Comparison of ENCODE assay signal across 8 mouse cellular contexts in the genomic region with DNA sequence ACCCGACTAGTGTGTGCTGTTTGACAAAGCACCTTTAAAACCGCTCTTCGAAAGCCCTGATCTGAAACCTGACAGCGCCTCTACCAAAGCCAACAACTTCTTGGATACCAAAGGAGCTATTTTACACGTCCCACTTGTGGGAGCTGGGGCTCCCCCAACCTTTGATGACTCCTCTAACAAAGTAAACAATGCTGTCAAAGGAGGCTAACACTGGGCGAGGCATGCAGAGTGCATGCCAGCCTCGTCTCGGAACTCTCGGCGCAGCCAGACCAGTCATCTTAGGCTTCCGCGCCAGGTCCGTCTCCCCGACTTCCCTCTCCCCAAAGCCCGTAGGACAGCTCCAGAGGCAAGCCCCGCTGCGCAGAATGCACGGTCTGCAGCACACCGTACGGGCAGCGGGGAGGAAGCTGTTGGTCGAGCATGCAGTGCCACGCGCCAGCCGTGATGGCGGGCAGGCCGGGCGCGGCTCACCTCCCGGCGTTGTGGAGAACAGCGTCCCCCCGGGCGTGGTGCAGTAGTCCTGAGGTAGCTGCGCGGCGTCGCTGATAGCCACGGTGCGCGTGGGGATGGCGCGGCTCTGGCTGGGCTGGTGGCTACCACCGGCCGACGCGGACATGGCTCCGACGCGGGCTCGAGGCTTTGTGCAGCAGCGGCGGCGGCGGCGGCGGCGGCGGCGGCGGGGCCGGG. TPM values are rescaled to one million over a fixed set of nuclear protein-coding genes. Genes with fewer than 3 reads are reported as not detected.
A peak's percentile ranks its signal among the peaks of the same experiment; 100 is the strongest.
DNase-seq lines count a peak whose midpoint lies in the region; ATAC-seq and TF ChIP-seq lines count a peak whose summit lies in the region.

No protein-coding gene starts in this region.

- WGBS in bone marrow, adult 2 months, result under 1% methylated on average over 54 of the region's 62 CpGs
- 1% methylated on average over 53 of the region's 62 CpGs for WGBS in heart, postnatal 0 days
- under 1% methylated on average over 52 of the region's 62 CpGs for WGBS in neural tube, embryonic 13.5 days

- no peak for TF ChIP-seq EP300 in heart, postnatal 0 days (IDR thresholded peaks at IDR 0.05; ENCODE audit: low read depth)

- ATAC-seq in CD4-positive, CD25-positive, alpha-beta regulatory T cell, adult 4 months, result peak; percentile 7
- peak; percentile 65 for ATAC-seq in erythroid progenitor cell, adult 5-6 weeks (replicated peaks; ENCODE audit: low FRiP score, poor library complexity, severe bottlenecking)
- peak; percentile 40 for ATAC-seq in heart, postnatal 0 days (ENCODE audit: insufficient read depth, low read depth)
- peak; percentile 74 for ATAC-seq in neural tube, embryonic 13.5 days (ENCODE audit: low read depth)

- TF ChIP-seq CTCF in bone marrow, adult 2 months (IDR thresholded peaks at IDR 0.05; ENCODE audit: control insufficient read depth, insufficient read depth, low read length), result no peak
- no peak for TF ChIP-seq CTCF in heart, postnatal 0 days (IDR thresholded peaks at IDR 0.05; ENCODE audit: low read depth)

- H3K4me1 ChIP-seq in bone marrow, adult 2 months (ENCODE audit: control insufficient read depth, insufficient read depth, low read length), result peaks cover 4% of the 10 kb centered on the region; the same call in 1 of the 2 replicates
- peaks cover 17% of the 10 kb centered on the region; the same call in 1 of the 2 replicates for H3K4me1 ChIP-seq in heart, postnatal 0 days (ENCODE audit: control insufficient read depth, insufficient read depth)
- peaks cover 48% of the 10 kb centered on the region for H3K4me1 ChIP-seq in neural tube, embryonic 13.5 days (replicated peaks)

- no peak for DNase-seq in heart, postnatal 0 days (ENCODE audit: low spot score)
- DNase-seq in kidney, postnatal 25 days, result peak; percentile 44 to 64
- peak; percentile 57 to 63 for DNase-seq in lung, adult 18-20 months
- DNase-seq in testis, postnatal 10 days (ENCODE audit: low spot score), result peak; percentile 67

- H3K27me3 ChIP-seq in heart, postnatal 0 days (ENCODE audit: control insufficient read depth, insufficient read depth, low read length), result no peaks in the 10 kb centered on the region
- H3K27me3 ChIP-seq in neural tube, embryonic 13.5 days, result no peaks in the 10 kb centered on the region

- peak overlapping the region; percentile 90 for H3K4me2 ChIP-seq in heart, postnatal 0 days (ENCODE audit: low read depth, low read length)
- peak overlapping the region; percentile 96 for H3K4me2 ChIP-seq in neural tube, embryonic 13.5 days

- H3K36me3 ChIP-seq in heart, postnatal 0 days (replicated peaks; ENCODE audit: control insufficient read depth, insufficient read depth, low read length), result no peaks in the 10 kb centered on the region
- H3K36me3 ChIP-seq in neural tube, embryonic 13.5 days, result no peaks in the 10 kb centered on the region

- peak overlapping the region; percentile 92 for H3K27ac ChIP-seq in bone marrow, adult 2 months (ENCODE audit: control insufficient read depth, insufficient read depth, low read depth, low read length, poor library complexity)
- peak overlapping the region; percentile 84 for H3K27ac ChIP-seq in heart, postnatal 0 days (ENCODE audit: low read depth)
- peak overlapping the region; percentile 88 for H3K27ac ChIP-seq in neural tube, embryonic 13.5 days (replicated peaks)

- H3K4me3 ChIP-seq in bone marrow, adult 2 months (replicated peaks; ENCODE audit: control insufficient read depth, low read depth, low read length), result peak overlapping the region; percentile 99
- H3K4me3 ChIP-seq in heart, postnatal 0 days (ENCODE audit: low read depth, low read length), result peak overlapping the region; percentile 97
- peak overlapping the region; percentile 93 for H3K4me3 ChIP-seq in neural tube, embryonic 13.5 days

- no peaks in the 10 kb centered on the region for H3K9me3 ChIP-seq in heart, postnatal 0 days (replicated peaks; ENCODE audit: control insufficient read depth, low read length)
- 0 out of 2 replicates have a peak, but pooled peaks cover 3% of the 10 kb centered on the region for H3K9me3 ChIP-seq in neural tube, embryonic 13.5 days

- H3K9ac ChIP-seq in heart, postnatal 0 days (replicated peaks; ENCODE audit: low read depth, low read length), result peak overlapping the region; percentile 84
- peak overlapping the region; percentile 97 for H3K9ac ChIP-seq in neural tube, embryonic 13.5 days

- peak; percentile 29; the same call in 1 of the 2 replicates for TF ChIP-seq POLR2A in bone marrow, adult 2 months (IDR thresholded peaks at IDR 0.05; ENCODE audit: borderline replicate concordance, control insufficient read depth, low read depth, low read length)

RNA-seq across cellular contexts. Expression of a gene that starts 0.4 kb away (rescaled TPM):
- polyA plus RNA-seq in CD4-positive, CD25-positive, alpha-beta regulatory T cell, adult 4 months (2017; shearing (Covaris generic)), result 10 to 100 TPM; 26.8 to 33.6 TPM
- polyA plus RNA-seq in bone marrow, adult 2 months (2011; ENCODE audit: insufficient read depth, insufficient read length, low replicate concordance, missing spikeins), result 25.6 and 39.8 TPM in 2 replicates
- total RNA-seq in erythroid progenitor cell, adult 5-6 weeks (2015; ENCODE audit: low replicate concordance), result 69.2 and 88.4 TPM in 2 replicates
- total RNA-seq in erythroid progenitor cell, adult 5-6 weeks (2017; ENCODE audit: low replicate concordance), result 9.1 and 9.5 TPM in 2 replicates
- total RNA-seq in heart, postnatal 0 days (2014; rRNA removed; ENCODE audit: low replicate concordance), result 14.7 and 24.4 TPM in 2 replicates
- 38.7 and 40.0 TPM in 2 replicates for polyA plus RNA-seq in heart, postnatal 0 days (2015; fragmentation: Nextera tagmentation; extraction: Ambion mirVana)
- polyA plus RNA-seq in neural tube, embryonic 13.5 days (2015; fragmentation: Nextera tagmentation; extraction: Ambion mirVana), result 50.3 and 61.8 TPM in 2 replicates

RNA-seq across cellular contexts. Expression of a gene that starts 23.5 kb away (rescaled TPM):
- 1 to 10 TPM; 5.8 to 9.1 TPM for polyA plus RNA-seq in CD4-positive, CD25-positive, alpha-beta regulatory T cell, adult 4 months (2017; shearing (Covaris generic))
- 4.5 and 7.2 TPM in 2 replicates for polyA plus RNA-seq in bone marrow, adult 2 months (2011; ENCODE audit: insufficient read depth, insufficient read length, low replicate concordance, missing spikeins)
- 2.2 and 5.4 TPM in 2 replicates for total RNA-seq in erythroid progenitor cell, adult 5-6 weeks (2015; ENCODE audit: low replicate concordance)
- 2.5 and 2.6 TPM in 2 replicates for total RNA-seq in erythroid progenitor cell, adult 5-6 weeks (2017; ENCODE audit: low replicate concordance)
- total RNA-seq in heart, postnatal 0 days (2014; rRNA removed; ENCODE audit: low replicate concordance), result 13.9 and 15.2 TPM in 2 replicates
- polyA plus RNA-seq in heart, postnatal 0 days (2015; fragmentation: Nextera tagmentation; extraction: Ambion mirVana), result 12.9 and 13.9 TPM in 2 replicates
- polyA plus RNA-seq in neural tube, embryonic 13.5 days (2015; fragmentation: Nextera tagmentation; extraction: Ambion mirVana), result 14.9 and 15.0 TPM in 2 replicates

RNA-seq across cellular contexts. Expression of a gene that starts 34.3 kb away (rescaled TPM):
- not detected for polyA plus RNA-seq in CD4-positive, CD25-positive, alpha-beta regulatory T cell, adult 4 months (2017; shearing (Covaris generic))
- 4.3 TPM in 1 of 2 replicates, not detected in the other for polyA plus RNA-seq in bone marrow, adult 2 months (2011; ENCODE audit: insufficient read depth, insufficient read length, low replicate concordance, missing spikeins)
- not detected in 2 replicates for total RNA-seq in erythroid progenitor cell, adult 5-6 weeks (2015; ENCODE audit: low replicate concordance)
- total RNA-seq in erythroid progenitor cell, adult 5-6 weeks (2017; ENCODE audit: low replicate concordance), result not detected in 2 replicates
- 0.12 TPM in 1 of 2 replicates, not detected in the other for total RNA-seq in heart, postnatal 0 days (2014; rRNA removed; ENCODE audit: low replicate concordance)
- 0.23 and 0.45 TPM in 2 replicates for polyA plus RNA-seq in heart, postnatal 0 days (2015; fragmentation: Nextera tagmentation; extraction: Ambion mirVana)
- 0.14 TPM in 1 of 2 replicates, not detected in the other for polyA plus RNA-seq in neural tube, embryonic 13.5 days (2015; fragmentation: Nextera tagmentation; extraction: Ambion mirVana)

Comparison
In these comparisons a context has a peak if more than half of its experiments do, and no peak if none do; other contexts are left out.
1. ATAC-seq: peak in every context shown above with its lines; median percentile 74 in neural tube, embryonic 13.5 days; 65 in erythroid progenitor cell, adult 5-6 weeks; 40 in heart, postnatal 0 days; 7 in CD4-positive, CD25-positive, alpha-beta regulatory T cell, adult 4 months.